11 mouse cellular contexts compared by ENCODE assay signal in genomic region chr16:97466182-97466957, GRCm38 (mm10). TPM values are rescaled to one million over a fixed set of nuclear protein-coding genes. Genes with fewer than 3 reads are reported as not detected.
DNase-seq lines count a peak whose midpoint lies in the region; ATAC-seq and TF ChIP-seq lines count a peak whose summit lies in the region.
"Had no signal": no experiment of that assay in that cellular context is flagged by ENCODE, and none has a peak within 500 bp of the region (broad histone marks: within the 10 kb centered on the region; RNA-seq: fewer than 3 reads in every experiment).

No protein-coding gene starts in this region.

- intact Hi-C loops in gastrocnemius, adult 2 months (cut with DNase I), result loop anchor here (5.0 kb wide), 1 partner anchor 154 kb away; no protein-coding TSS in a partner anchor
- intact Hi-C loops in left cerebral cortex, postnatal 14 days (cut with DNase I), result loop anchor here (10.0 kb wide), 1 partner anchor 152 kb away; no protein-coding TSS in a partner anchor

- peak; percentile 38 for ATAC-seq in CD4-positive, CD25-positive, alpha-beta regulatory T cell, adult 4 months
- ATAC-seq in erythroid progenitor cell, adult 5-6 weeks (replicated peaks; ENCODE audit: low FRiP score, poor library complexity, severe bottlenecking), result no peak
- ATAC-seq: forebrain, embryonic 13.5 days; inflammation-experienced regulatory T-cells, adult 6 months had no signal

- no peak for DNase-seq in gastrocnemius, adult 2 months
- no peak for DNase-seq in gastrocnemius, adult 8-10 months (ENCODE audit: low spot score in 2 of 2)
- peak; percentile 32 to 37 for DNase-seq in left cerebral cortex, postnatal 14 days (ENCODE audit: low spot score in 2 of 2)
- no peak for DNase-seq in left cerebral cortex, adult 8-10 months (ENCODE audit: low spot score in 2 of 2)
- DNase-seq in embryo, embryonic 11 days, result peak; percentile 32
- no peak for DNase-seq in gastrocnemius, adult 18-20 months (ENCODE audit: low spot score)

- H3K4me3 ChIP-seq in gastrocnemius, adult 2 months, result no peak overlapping the region
- H3K4me3 ChIP-seq: forebrain, embryonic 13.5 days had no signal

- H3K27ac ChIP-seq in gastrocnemius, adult 2 months, result no peak overlapping the region
- H3K27ac ChIP-seq: forebrain, embryonic 13.5 days had no signal

- peak; percentile 59 for TF ChIP-seq CTCF in gastrocnemius, adult 2 months (IDR thresholded peaks at IDR 0.05)

RNA-seq across cellular contexts. Expression of gene Mx1, which starts 3.7 kb away (rescaled TPM):
- total RNA-seq in gastrocnemius, adult 2 months (2021), result under 1 TPM; 0.33 to 0.36 TPM
- under 1 TPM in 3 of 4 experiments, not detected in 1; 0.13 to 0.51 (median 0.31) TPM for total RNA-seq in gastrocnemius, adult 8-10 months (2022)
- 1 to 10 TPM; 2.0 to 2.9 TPM for total RNA-seq in left cerebral cortex, postnatal 14 days (2021)
- total RNA-seq in left cerebral cortex, adult 8-10 months (2022), result 1 to 10 TPM; 1.1 to 7.5 (median 2.6) TPM
- 10 to 100 TPM in 1 of 2 experiments, 1 to 10 TPM in 1; 7.5 to 17.7 TPM for polyA plus RNA-seq in CD4-positive, CD25-positive, alpha-beta regulatory T cell, adult 4 months (2017; shearing (Covaris generic))
- under 1 TPM; 0.23 to 0.88 TPM for total RNA-seq in gastrocnemius, adult 18-20 months (2021)
- total RNA-seq in erythroid progenitor cell, adult 5-6 weeks (2015; ENCODE audit: low replicate concordance), result 5.0 TPM in 1 of 2 replicates, not detected in the other
- total RNA-seq in erythroid progenitor cell, adult 5-6 weeks (2017; ENCODE audit: low replicate concordance), result 2.3 and 2.7 TPM in 2 replicates
- polyA plus RNA-seq: forebrain, embryonic 13.5 days had no signal

RNA-seq across cellular contexts. Expression of gene Fam3b, which starts 48.2 kb away (rescaled TPM):
- total RNA-seq in gastrocnemius, adult 2 months (2021), result not detected
- total RNA-seq in gastrocnemius, adult 8-10 months (2022), result not detected
- not detected for total RNA-seq in left cerebral cortex, postnatal 14 days (2021)
- total RNA-seq in left cerebral cortex, adult 8-10 months (2022), result not detected
- polyA plus RNA-seq in CD4-positive, CD25-positive, alpha-beta regulatory T cell, adult 4 months (2017; shearing (Covaris generic)), result 1 to 10 TPM; 2.9 to 3.0 TPM
- total RNA-seq in gastrocnemius, adult 18-20 months (2021), result not detected
- not detected in 2 replicates for total RNA-seq in erythroid progenitor cell, adult 5-6 weeks (2015; ENCODE audit: low replicate concordance)
- total RNA-seq in erythroid progenitor cell, adult 5-6 weeks (2017; ENCODE audit: low replicate concordance), result not detected in 2 replicates
- polyA plus RNA-seq: forebrain, embryonic 13.5 days; limb, embryonic 11.5 days had no signal

Comparison
In these comparisons a context has a peak if more than half of its experiments do, and no peak if none do; other contexts are left out.
1. DNase-seq: peak in left cerebral cortex, postnatal 14 days (2 of 2) and embryo, embryonic 11 days (single experiment); none in gastrocnemius, adult 2 months (single experiment), gastrocnemius, adult 8-10 months (0 of 2), left cerebral cortex, adult 8-10 months (0 of 2) and gastrocnemius, adult 18-20 months (single experiment).